Mouse (Mus musculus): ENCODE data around the gene Grik4.

Grik4 gene

DNA sequence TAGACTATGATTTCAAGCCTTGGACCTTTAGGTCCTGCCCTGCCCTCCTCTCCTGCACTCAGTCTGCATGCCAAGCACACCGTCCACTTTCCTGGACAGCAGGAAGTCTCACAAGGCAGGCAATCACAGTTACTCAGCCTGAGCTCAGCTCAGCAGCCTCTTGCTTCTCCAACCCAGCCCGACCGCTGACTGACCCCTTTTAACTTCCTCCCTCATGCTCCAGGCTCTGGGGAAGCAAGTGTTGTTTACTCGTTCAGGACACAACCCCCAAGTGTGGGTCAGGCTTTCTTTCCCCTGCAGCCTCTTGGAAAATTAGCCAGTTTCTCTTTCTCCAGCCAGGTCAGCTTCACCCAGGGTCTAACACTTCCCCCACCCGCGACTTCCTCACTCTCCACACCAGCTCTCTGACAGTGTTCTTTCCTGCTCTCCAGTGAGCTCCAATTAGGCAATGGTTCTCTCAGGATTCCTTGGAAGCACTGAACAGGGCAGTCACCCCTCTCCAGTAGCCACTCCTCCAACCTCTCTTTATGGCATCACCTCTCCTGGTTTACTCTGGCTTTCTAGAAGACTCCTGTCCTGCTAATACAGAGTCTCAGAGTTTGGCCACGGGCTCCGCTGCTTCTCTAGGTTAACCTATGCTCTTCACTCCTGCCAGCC lies 35.5 kb downstream of the Grik4 start:
- in situ Hi-C loops (cut with MboI; ENCODE audit: low sequenced_read_pairs): no loop called here

DNA sequence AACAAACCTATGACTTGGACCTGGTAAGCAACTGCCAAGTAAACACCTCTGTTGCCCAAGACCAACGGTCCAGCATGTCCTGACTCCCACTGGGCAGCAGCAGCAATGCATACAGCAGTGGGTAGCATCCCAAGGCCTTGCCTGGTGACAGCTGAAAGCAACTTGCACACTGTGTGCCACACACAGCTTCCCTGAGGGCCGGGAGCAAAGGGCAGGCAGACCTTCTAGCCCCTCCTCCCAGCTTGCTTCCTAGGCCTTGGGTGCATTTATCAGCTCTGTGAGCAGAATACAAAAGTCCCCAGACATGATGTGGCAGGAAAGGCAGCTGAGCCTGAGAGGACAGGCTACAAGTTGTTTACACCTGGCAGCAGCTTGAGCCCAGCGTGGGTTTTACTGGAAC lies 37.3 kb downstream of the Grik4 start:
- in situ Hi-C loops (cut with MboI; ENCODE audit: low sequenced_read_pairs): no loop called here

DNA sequence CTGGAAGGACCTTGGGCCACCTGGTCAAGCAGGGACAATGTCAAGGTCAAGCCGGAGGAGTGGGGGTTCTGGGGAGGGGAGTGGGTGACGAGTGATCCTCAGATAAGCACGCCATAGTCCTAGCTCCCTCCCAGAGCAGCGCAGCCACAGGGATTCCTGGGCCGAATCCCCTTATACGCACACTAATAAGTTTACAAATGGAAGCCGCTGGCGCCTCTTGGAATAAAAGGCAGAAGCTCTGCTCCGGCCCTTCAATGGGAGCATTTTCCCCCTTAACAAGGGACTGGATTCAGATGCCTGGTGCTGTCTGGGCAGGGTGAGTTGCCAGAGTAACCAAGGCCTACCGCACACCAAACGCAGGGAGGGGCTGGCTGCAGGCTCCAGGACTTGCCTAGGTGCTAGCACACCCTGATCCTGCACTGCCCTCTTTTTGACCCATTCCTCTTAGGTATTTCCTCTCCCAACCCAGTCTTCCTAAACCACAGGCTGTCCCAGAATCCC lies 46.2 kb downstream of the Grik4 start:
- in situ Hi-C loops (cut with MboI; ENCODE audit: low sequenced_read_pairs): no loop called here

DNA sequence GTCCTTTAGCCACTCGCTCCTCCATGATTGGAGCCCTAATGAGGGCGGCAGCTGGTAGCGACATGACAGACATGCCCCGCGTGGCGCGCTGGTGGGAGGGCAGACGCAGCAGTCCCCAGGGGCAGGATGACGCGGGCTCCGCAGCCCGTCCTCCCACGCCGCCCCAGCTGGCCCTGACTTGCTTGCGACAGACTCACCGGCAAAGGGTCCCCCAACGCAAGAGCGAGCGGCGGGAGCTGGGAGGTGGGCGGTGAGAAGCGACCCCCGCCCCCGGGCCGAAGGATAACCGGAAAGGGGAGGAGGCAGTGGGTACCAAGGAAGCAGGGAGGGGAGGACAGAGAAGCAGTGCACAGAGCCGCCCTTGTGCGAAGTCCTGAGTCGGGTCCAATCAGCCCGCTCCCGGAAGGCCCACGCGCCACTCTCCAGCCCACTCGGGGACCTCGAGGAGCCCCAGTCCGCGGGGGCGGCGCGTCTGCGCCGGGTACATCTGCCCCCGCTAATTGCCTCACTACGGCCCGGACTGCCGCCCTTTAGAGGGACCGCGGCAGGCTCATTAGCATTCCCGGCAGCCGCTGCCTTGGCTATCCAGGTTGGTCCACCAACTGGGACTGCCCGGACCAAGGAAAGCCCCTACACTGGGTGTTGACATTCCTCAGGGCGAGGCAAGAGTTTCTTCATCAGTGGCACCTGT lies 46.8 kb downstream of the Grik4 start:
- in situ Hi-C loops (cut with MboI; ENCODE audit: low sequenced_read_pairs): no loop called here

DNA sequence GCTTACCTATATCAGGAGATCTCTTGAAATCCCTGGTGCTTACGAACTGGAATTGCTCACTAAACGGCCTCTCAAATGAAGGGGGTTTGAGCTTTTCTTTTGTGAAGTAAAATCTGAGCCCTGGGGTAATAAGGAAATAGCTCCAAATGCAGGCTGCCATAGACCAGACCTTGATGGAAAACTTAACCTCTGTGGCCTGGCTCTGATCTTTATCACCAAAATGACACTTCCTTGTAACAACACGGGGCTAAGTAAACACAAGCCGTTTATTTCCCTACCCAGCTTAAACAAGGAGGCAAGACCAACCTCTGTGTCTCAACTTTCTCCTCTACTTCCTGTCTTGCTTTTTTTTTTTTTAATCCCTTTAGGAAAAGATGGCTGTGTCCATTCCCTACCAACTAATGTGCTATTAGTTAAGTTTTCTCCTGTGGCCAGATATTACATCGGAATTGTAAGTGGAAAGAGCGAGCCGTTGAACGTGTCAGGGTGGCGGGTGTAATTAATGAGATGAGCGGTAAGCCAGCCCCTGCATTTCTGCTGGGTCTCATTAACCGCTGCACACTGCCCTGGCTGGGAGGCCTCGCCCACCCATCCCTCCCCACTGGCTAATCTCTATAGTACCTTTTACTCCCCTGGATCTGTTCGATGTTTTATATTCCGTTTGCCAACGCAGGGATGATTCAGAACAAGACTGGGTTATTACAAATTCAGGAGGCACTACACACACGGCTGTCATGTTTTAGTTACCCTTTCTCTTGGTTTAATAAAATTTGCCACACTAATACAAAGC lies 47.7 kb downstream of the Grik4 start:
- in situ Hi-C loops (cut with MboI; ENCODE audit: low sequenced_read_pairs): no loop called here

GRCm38 (mm10) chr9:42892765-42893164 lies 51.5 kb downstream of the Grik4 start:
- in situ Hi-C loops (cut with MboI; ENCODE audit: low sequenced_read_pairs): no loop called here

DNA sequence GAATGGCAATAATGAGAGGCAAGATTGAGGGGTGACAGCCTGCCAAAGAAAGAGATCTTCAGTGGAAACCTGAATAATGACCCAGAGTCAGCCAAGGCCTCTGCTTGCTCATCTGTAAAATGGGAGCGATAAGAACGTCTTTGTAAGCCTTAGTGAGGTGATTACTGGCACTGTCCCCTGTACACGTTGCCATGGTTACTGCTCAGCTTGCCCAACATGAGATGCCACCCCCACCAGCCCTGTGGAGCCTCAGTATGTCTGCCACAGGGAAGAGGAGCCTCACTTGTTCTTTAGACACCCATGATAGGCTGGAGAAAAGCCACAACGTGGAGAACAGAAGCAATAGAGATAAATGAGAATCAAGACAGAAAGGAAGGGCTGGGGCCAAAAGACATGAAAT lies 56.4 kb downstream of the Grik4 start:
- in situ Hi-C loops (cut with MboI; ENCODE audit: low sequenced_read_pairs): no loop called here

DNA sequence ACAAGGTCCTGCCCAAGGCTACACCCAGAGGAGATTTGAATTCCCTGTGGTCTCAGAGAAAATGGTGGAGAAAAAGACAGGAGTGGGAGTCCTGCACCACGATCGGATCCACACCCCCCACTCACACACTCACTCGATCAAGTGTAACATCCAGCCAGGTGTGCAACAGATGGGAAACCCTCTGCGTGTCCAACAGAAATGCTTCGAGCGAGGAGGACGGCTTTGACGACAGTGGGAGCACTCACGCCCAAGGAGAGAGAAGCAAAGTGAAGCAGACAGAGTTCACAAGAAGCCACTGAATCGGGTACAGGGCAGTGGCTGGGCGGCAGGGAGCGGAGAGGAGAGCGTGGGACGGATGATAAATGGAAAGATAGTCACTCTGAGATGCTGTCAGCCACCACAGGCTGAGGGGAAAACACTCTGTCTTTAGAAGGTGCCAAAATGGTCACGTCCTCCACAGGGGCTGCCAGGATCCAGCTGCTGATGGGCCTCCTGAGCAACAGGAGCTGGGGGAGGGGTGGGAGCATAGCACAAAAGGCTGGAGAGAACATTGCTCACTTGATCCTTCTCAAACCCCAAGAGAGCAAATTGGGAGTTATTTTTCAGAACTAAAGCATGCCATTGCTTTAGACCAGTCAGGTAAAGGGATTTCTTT lies 58.1 kb downstream of the Grik4 start:
- in situ Hi-C loops (cut with MboI; ENCODE audit: low sequenced_read_pairs): no loop called here

DNA sequence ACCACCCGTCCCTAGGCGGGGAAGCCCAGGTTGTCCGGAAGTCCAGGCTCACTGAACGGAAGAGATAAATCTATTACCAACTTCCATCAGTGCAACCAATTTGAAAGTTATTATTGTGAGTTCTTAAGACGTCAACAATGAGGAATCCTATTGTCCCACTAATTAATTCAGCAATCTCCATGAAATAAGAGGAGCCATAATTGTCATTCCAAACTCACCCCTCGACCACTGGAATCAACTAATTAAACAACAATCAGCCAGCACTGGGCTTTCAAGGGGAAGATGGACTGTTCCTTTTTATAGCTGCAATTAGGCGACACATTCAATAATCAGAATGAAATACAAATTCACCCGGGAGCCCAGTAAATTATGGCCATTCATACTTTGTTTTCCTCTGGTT lies 58.7 kb downstream of the Grik4 start:
- in situ Hi-C loops (cut with MboI; ENCODE audit: low sequenced_read_pairs): no loop called here

DNA sequence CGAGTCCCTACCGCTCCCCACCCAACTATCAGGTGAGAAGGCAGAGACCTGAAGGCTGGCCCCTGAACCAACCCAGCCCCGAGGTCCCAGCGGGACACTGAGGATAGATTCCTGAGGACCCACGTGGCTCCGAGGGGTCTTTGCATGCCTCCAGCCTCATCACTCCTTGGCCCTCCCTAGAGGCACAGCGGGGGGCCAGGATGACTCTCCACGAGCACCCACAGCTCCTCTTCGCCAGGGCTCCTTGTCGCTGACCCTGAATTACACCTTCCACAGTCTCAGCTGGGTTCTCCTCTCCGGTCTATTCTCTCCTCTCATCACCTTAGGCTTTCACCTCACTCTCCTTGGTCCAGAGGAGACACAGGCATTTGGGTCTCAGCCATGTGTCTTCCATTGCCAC lies 59.2 kb downstream of the Grik4 start:
- in situ Hi-C loops (cut with MboI; ENCODE audit: low sequenced_read_pairs): no loop called here

GRCm38 (mm10) chr9:42883006-42883759 lies 61.1 kb downstream of the Grik4 start:
- in situ Hi-C loops (cut with MboI; ENCODE audit: low sequenced_read_pairs): no loop called here

DNA sequence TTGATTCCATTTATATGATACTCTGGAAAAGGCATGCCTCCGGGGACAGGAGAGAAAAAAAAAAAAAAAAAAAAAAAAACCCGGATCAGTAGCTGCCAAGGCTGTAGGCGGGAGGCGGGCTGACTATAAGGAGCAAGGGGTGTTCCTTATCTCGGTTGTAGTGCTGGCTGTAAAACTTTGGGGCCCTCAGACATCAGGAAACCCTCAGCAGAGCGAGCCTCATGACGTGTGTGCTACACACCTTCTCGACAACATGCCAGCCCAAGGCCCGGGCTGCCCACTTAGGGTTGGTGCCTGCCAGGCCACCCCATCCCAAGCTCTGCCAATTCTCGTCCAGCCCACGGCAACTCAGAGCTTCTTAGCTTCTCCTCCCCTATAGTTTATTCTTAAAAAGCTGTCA lies 62.0 kb downstream of the Grik4 start:
- in situ Hi-C loops (cut with MboI; ENCODE audit: low sequenced_read_pairs): no loop called here

DNA sequence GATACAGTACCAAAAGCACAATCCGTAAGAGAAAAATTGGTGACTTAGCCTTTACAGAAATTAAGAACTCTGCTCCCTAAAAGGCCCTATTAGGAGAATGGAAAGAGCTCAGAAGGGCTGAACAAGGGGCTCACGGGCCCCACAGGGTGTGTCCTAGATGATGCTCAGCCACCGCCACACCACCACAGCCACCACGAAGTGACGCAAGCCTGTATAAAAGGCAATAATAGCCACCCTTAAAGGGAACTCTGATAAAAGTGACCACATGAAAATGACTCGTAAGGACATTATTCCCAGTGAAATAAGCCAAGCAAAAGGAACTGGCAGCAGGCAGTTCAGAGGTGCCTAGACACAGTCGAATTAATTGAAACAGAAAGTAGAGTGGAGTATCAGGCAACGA lies 63.3 kb downstream of the Grik4 start:
- in situ Hi-C loops (cut with MboI; ENCODE audit: low sequenced_read_pairs): no loop called here

DNA sequence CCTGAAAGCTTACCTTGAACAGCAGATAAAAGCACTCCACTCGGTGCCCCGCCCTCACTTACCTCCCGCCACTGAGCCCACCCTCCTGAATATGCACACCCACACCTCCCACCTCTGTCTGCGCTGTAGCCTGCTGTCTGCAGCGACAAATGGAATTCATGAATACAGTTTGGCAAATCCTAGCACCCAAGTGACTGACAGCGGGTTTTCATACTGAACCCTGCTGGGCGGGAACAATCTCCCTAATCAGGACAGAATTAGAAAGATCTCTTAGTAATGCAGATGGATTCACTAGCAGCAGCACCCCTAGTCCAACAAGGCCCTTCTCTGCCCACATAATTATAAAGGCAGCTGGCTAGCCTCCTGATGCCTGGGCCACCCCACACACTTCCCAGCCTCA lies 65.9 kb downstream of the Grik4 start:
- in situ Hi-C loops (cut with MboI; ENCODE audit: low sequenced_read_pairs): no loop called here

DNA sequence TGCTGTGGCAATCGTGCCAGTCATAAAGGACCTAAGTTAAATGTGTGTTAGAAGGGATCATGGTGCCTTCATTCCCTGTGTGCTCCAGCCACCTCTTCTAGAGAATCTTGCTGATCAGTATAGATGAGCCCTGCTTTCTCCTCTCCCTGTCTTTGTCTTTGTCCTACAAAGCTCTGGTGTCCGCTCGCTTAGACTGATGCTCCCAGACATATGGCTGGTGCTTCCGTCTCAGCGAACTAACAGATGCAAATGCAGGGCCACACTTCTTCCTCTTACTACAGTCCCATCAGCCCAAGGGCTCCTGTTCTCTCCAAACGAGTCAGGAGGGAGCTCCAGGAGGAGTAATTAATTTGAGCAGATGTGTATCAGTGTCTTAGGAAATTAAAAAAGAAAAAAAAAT lies 71.4 kb downstream of the Grik4 start:
- in situ Hi-C loops (cut with MboI; ENCODE audit: low sequenced_read_pairs): no loop called here

DNA sequence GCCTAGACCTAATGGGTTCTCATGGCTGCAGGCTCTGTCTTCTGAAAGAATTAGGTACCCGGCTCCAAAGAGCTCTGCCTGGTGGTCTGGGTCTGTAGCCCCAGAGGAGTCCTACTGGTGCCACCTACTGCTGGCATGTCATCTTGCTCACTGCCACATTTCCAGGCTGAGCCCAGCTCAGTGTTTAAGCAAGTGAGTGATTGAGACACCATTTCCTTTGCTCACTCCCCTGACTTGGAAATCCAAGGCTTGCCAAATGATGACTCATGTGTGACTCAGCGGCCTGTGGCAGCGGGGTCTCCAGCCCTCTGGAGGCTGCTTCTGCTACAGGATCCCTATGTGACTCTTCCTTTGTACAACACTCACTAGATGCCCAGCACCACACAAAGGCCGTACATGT lies 72.6 kb downstream of the Grik4 start:
- in situ Hi-C loops (cut with MboI; ENCODE audit: low sequenced_read_pairs): no loop called here

DNA sequence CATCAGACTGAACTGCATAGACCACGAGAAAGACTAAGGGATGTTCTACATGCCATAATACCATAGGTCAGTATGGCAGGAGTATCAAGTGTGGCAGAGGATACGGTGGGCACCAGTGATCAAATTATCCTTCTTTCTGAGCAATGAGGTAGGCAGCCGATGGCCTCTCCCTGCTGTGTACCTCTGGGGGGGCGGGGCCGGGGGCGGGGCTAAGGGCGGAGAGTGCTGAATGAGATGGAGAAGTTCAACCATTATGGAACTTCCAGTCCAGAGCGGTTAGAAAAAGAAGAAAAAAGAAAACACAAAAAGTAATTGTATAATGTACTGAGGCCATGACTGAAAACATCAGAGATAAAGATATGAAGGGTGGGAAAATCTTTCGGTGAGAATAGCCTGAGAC lies 74.0 kb downstream of the Grik4 start:
- in situ Hi-C loops (cut with MboI; ENCODE audit: low sequenced_read_pairs): no loop called here

- in situ Hi-C loops (cut with MboI; ENCODE audit: low sequenced_read_pairs): no loop called here
These were observed 75.8 kb downstream of the Grik4 start for GRCm38 (mm10) chr9:42868508-42868907.

DNA sequence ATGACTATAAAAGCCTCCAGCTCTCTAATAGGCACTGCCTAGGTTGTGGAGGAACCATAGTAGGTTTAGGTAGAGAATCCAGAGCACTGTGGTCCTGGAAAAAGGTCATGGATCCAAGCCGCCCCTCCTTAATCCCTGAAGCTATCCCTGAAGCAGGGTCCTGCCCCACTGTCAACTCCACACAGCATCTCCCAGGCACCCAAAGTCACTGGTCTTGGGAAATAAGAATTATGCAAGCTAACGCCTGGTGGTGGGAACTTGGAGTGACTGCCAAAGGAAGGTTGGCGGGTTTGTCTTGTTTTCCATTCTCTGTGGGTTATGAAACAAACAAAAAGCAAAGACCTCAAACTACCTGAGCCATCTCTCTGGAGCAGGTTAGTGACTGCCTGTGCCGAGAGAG lies 77.6 kb downstream of the Grik4 start:
- in situ Hi-C loops (cut with MboI; ENCODE audit: low sequenced_read_pairs): no loop called here

DNA sequence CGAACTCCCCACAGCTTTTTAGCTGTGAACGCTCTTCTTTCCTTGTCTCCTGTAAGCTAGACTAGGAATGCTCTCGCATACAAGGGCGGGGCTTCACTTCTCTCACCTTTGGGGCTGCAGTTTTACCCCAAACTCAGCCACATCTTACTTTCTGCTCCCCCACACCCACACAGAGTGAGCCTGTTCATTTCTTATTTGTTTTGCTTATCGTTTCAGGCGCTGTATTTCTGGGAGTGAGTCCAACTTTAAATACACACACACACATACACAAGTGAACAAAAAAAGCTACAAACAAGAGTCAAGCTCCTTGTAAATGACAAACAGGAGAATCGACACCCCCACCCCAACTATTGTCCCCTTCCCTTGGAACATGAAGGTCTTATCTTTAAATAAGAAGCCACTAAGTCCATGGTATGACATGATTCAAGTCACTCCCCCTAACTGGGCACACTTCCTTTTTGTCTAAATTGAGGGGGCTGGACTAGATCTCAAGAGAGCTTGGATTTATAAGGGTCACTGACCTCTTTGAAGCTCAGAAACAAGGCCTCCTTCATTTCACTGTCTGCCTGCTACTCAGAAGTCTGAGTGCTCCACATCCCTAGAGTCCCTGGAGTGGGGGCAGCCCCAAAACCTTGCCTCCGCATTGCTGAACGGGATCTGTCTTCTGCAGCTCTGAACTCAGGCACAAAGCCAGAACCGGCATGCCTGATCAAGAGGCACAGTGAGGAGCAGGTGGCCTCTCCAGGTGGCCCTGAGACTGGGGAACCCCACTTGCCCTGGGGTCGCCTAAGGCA lies 79.1 kb downstream of the Grik4 start:
- in situ Hi-C loops (cut with MboI; ENCODE audit: low sequenced_read_pairs): no loop called here

Data from CH12F3 (cell line).